Mouse (Mus musculus) E14TG2a.4 (cell line): ENCODE data around the gene Dlx2.

Experiments used
- H3K27me3 ChIP-seq: 2 replicates; pipeline ENCODE4 v1.6.1; 2014; ENCODE audit warnings: low read length, control low read depth; ENCODE audit not compliant: insufficient read depth
- H3K36me3 ChIP-seq: 2 replicates; pipeline ENCODE4 v1.6.1; 2014; ENCODE audit warnings: low read length, control low read depth; ENCODE audit not compliant: insufficient read depth
- H3K4me1 ChIP-seq: replicated peaks from 2 replicates; pipeline ENCODE4 v1.6.1; 2014; ENCODE audit warnings: low read depth, low read length, control low read depth
- H3K4me3 ChIP-seq: replicated peaks from 2 replicates; pipeline ENCODE4 v1.5.1; 2014; ENCODE audit warnings: mild to moderate bottlenecking, low read length
- H3K9me3 ChIP-seq: 2 replicates; pipeline ENCODE4 v1.6.1; 2014; ENCODE audit warnings: low read length, control low read depth
- CTCF ChIP-seq: conservative IDR thresholded peaks from 2 replicates; pipeline ENCODE4 v1.5.1; 2014; ENCODE audit warnings: low read length
- NANOG ChIP-seq: IDR thresholded peaks from 2 replicates; pipeline ENCODE4 v1.6.1; 2014; ENCODE audit warnings: borderline replicate concordance, low read length, mixed read lengths
- POU5F1 ChIP-seq: IDR thresholded peaks from 2 replicates; pipeline ENCODE4 v1.6.1; 2014; ENCODE audit warnings: low read length, borderline replicate concordance

Dlx2 gene

DNA sequence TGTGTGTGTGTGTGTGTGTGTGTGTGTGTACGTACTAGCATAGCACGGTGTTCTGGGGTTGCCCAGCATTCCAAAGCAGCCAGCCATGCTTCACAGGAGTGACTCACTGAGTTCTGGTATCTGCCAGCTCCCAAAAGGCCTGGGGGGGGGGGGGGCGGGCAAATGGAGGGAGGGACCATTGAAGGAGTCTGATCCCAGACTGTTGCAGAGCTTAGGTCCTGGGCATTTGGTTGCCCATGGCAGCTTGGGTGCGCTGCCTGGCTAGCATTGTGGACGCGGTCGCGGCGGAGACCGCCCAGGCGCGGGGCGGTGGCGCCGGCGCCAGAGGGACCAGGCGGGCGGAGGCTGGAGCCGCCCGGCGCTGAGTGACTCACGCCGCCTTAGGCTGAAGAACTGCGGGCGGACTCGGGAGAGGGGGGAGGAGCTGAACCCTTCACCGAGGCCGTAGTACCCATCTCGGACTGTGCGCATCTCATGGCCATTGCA, 3.7 kb downstream of the Dlx2 start:
- TF ChIP-seq NANOG, result no peak
- no peak for TF ChIP-seq CTCF
- Histone ChIP-seq H3K4me3 (peak overlapping the region; percentile 46; the same call in 1 of the 2 replicates), H3K9me3 (peaks cover 5% of the 10 kb centered on the region), H3K27me3 (peaks cover 95% of the 10 kb centered on the region), H3K4me1 (peaks cover 69% of the 10 kb centered on the region), H3K36me3 (no peaks in the 10 kb centered on the region)

DNA sequence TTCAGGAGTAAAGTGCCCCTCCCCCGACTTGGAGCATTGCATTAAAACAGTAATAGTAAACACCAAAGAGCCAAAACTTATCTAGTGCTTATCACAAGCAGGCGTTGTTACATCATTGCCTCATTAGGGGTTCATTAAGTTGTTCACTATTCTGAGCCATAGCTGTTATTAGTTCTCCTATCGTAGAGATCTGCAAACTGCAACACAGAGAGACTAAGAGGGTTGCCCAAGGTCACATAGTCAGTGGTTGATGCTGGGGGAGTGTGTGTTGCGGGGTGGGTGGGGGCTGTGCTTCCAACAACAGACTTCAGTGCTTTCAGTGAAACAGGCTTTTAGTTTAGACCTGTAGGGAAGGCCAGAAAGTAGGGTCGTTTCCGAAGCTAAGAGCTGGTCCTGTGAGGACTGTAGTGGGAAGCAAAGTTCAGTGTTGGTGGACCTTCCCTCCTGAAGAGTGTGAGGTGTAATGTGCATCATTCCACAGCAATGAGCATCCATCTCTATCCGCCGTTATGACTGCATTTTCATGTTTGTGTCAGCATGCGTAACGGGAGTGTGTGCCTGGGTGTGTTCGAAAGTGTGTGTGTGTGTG, 4.2 kb downstream of the Dlx2 start:
- no peaks in the 10 kb centered on the region for H3K36me3 ChIP-seq
- no peak for TF ChIP-seq POU5F1
- TF ChIP-seq CTCF, result no peak
- no peak for TF ChIP-seq NANOG
- no peak overlapping the region for H3K4me3 ChIP-seq
- peaks cover 100% of the 10 kb centered on the region for H3K27me3 ChIP-seq
- H3K4me1 ChIP-seq, result peaks cover 69% of the 10 kb centered on the region
- peaks cover 10% of the 10 kb centered on the region for H3K9me3 ChIP-seq

DNA sequence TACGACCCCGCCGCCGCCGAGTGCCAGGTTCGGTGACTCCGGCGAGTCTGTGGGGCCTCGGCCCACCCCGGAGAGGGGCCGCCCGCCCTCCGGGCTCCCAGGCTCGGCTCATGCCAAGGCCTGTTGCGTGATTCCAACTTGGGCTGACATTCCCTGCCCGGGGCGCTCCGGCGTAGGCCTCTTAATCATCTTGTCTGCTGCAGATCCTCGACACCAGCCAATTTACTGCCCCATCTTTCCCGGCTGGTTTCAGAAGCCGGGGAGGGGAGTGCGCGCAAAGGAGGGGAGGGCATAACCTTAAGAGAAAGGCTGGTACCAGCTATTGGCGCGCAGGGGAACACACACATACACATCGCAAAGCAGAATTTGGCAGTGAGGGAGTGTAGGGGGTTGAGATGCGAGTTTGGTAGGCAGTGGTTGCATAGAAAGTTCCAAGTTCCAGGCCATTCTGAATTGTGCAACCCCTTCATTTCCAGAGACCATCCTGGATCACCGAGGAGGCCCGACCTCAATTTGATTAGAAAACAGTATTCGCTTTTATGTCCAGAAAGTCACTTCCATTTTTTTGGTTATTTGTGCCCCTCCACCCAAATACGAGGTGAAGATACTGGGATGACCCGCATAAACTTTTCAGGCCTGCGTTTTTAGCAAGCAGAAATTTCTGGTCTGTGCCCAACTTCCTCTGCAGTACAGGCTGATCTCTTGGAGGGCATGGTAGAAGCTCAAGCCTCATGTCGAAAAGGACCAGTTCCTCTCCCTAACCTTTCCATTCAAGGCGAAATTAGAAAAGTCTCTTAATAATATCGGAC, 4.9 kb downstream of the Dlx2 start:
- no peak for TF ChIP-seq NANOG
- no peak for TF ChIP-seq POU5F1
- H3K36me3 ChIP-seq, result no peaks in the 10 kb centered on the region
- peaks cover 15% of the 10 kb centered on the region for H3K9me3 ChIP-seq

DNA sequence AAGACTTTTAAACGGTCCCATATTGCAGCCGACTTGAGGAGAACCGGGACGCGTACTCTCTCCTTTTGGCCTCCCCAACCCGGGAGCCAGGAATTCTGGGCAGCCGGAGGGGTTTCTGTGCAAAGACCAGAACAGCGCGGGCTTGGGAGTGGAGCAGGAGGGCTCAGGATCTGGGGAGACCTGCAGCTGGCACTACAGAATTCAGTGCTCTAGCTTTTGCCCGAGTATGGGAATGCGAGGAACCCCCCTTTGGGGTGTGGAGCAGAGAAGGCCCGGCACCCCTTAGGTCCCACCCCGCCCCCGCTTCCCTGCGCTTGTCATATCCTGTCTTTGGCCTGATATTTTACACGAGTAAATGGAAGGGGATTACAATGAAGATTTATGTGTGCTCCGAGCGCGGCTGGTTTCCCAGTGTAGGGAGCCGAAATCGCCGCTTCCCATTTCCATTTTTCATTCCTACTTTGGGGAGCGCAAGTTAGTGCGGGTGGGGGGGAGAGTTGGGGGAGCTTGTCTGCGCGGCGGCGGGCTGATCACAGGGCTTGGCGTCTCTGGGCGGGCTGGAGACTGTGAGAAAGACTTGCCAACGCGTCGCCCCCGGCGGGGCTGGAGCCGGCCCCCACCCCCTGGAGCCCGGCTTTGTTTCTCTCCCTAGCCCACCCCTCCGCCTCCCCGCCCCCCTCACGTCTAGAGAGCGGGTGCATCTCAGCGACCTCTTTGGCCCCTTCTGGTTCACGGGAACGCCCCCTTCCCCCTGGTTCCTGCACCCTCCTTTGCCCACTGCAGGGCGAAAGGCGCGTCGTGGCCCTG, 5.7 kb downstream of the Dlx2 start:
- peaks cover 65% of the 10 kb centered on the region for H3K4me1 ChIP-seq
- no peaks in the 10 kb centered on the region for H3K36me3 ChIP-seq
- TF ChIP-seq CTCF (no peak), NANOG (no peak), POU5F1 (no peak)
- H3K9me3 ChIP-seq, result peaks cover 19% of the 10 kb centered on the region
- peak overlapping the region; percentile 68 for H3K4me3 ChIP-seq
- peaks cover 99% of the 10 kb centered on the region for H3K27me3 ChIP-seq

More for the DNA sequence above, 4.9 kb downstream of the Dlx2 start:
- Histone ChIP-seq H3K4me3 (peak overlapping the region; percentile 68), H3K27me3 (peaks cover 99% of the 10 kb centered on the region), H3K4me1 (peaks cover 65% of the 10 kb centered on the region)

DNA sequence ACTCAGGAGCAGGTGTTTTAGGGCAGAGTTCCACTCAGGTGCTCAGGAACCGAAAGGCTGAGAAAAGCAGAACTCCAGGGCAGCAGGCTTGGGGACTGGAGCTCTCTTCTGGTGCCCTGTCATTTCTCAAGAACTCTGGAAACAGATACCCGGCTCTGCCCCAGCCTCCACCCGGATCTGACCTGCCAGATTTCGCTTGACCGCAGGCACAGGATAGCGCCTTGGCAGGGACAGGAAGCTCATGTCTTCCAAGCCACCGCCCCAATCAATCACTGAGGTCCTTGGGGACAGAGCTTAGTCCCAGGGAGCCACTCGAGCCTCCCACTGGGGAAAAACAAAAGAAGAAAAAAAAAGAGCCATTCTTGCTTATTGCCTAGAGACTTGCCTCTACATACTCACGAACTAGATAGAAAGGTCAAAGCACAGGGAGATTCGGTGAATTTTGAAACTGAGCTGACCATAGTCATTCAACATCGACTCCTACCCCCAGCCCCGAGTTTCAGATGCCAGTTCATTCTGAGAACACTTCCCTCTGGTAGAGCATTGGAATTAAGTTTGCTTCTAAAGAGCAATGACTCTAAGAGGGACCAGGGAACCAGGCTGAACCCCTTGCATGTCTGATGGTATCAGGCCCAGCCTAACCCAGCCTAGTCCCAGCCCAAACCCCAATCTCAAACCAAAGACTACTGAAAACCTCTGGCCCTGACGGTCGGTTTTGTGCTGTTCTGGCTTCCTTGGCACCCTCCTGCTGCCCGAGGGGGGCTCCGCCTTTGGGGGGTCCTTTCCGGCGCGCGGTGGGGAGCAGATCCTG, 12.1 kb downstream of the Dlx2 start:
- Histone ChIP-seq H3K36me3 (no peaks in the 10 kb centered on the region), H3K27me3 (peaks cover 95% of the 10 kb centered on the region), H3K9me3 (peaks cover 19% of the 10 kb centered on the region), H3K4me1 (peaks cover 60% of the 10 kb centered on the region), H3K4me3 (peak overlapping the region; percentile 35; the same call in 1 of the 2 replicates)
- TF ChIP-seq CTCF, result no peak
- no peak for TF ChIP-seq NANOG
- TF ChIP-seq POU5F1, result no peak

DNA sequence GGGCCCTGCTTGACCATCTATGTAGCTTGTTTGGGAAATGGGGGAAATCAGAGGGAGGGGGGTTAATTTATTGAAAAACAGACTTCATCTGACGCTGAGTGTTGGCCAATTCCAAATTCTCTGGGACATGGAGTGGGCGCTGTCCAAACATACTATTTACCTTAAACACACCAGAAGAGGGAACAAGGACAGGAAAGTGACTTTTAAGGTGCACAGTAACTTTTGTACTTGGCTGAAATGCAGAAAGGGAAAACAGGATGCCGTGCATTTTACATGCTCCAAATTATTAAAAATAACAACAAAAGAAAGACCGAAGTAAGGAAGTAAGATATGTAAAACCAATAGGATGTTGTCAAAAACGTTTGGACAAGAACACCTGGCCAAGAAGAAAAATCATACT, 13.5 kb downstream of the Dlx2 start:
- peaks cover 58% of the 10 kb centered on the region for H3K4me1 ChIP-seq
- peaks cover 16% of the 10 kb centered on the region for H3K9me3 ChIP-seq
- no peak for TF ChIP-seq NANOG
- TF ChIP-seq CTCF, result no peak
- no peak for TF ChIP-seq POU5F1
- H3K27me3 ChIP-seq, result peaks cover 95% of the 10 kb centered on the region
- no peak overlapping the region for H3K4me3 ChIP-seq
- no peaks in the 10 kb centered on the region for H3K36me3 ChIP-seq

DNA sequence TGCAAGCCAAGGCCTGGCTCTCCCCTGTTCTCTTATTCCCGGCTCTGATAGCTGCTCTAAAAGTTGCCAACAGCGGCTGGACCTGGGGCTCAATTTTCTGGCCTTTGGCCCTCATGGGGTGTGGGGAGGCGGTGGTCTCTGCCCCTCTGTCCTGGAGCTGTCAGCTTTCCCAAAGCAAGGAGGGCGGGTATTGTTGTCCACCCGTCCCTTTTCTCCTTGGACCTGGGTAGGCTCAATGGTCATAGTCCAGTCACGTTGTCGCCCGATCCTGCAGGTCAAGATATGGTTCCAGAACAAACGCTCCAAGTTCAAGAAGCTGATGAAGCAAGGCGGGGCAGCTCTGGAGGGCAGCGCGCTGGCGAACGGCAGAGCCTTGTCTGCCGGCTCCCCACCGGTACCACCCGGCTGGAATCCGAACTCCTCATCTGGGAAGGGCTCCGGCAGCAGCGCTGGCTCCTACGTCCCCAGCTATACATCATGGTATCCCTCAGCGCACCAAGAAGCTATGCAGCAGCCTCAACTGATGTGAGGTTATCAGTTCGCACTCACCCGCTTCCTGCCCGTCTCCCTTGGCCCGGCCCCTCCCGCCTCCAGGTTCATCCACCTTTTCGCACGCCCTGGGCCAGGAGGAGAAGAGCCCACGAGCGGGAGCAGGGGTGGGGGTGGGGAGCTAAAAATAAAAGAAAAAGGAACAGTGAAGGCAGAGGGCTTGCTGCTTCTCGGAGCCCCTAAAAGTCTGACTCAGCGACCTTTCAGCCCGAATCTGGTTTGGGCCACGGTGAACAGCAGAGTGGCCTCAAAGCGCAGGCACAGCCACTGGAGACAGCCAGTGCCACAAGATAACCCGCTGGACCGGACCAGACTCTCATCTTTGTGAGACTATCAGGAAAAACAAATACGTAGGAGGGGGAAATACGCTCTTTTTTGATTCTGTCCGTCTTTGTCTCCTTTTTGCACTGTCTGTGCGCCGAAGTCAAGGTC, 14.3 kb downstream of the Dlx2 start:
- Histone ChIP-seq H3K4me1 (peaks cover 63% of the 10 kb centered on the region), H3K4me3 (peak overlapping the region; percentile 53), H3K36me3 (no peaks in the 10 kb centered on the region), H3K9me3 (peaks cover 8% of the 10 kb centered on the region; the same call in 1 of the 2 replicates), H3K27me3 (peaks cover 95% of the 10 kb centered on the region)
- TF ChIP-seq NANOG, result no peak
- TF ChIP-seq CTCF, result no peak
- TF ChIP-seq POU5F1, result no peak
